Mouse (Mus musculus): ENCODE results near the gene Tomm20.

- no peak for TF ChIP-seq POLR2A (IDR thresholded peaks at IDR 0.05; ENCODE audit: borderline replicate concordance, low read depth, low read length)
- no peak for TF ChIP-seq CTCF (IDR thresholded peaks at IDR 0.05; ENCODE audit: low read depth, low read length)
Observed at GRCm38 (mm10) chr8:126962871-126963270, 17.2 kb upstream of the Tomm20 start.
